Mouse (Mus musculus) erythroblast, embryonic 14.5 days (primary cell): ENCODE results near the gene Kcnmb2. TPM values are rescaled to one million over a fixed set of nuclear protein-coding genes. Genes with fewer than 3 reads are reported as not detected.

Experiments
- H3K27me3 ChIP-seq: 2 replicates; pipeline ENCODE4 v1.6.1; 2012; ENCODE audit warnings: inconsistent platforms; ENCODE audit not compliant: control insufficient read depth
- H3K36me3 ChIP-seq: 2 replicates; pipeline ENCODE4 v1.6.1; 2012; ENCODE audit warnings: mild to moderate bottlenecking, inconsistent platforms; ENCODE audit not compliant: control insufficient read depth
- H3K4me1 ChIP-seq: 2 replicates; pipeline ENCODE4 v1.6.1; 2012; ENCODE audit warnings: inconsistent platforms; ENCODE audit not compliant: control insufficient read depth
- H3K4me3 ChIP-seq: replicated peaks from 2 replicates; pipeline ENCODE3; 2012; ENCODE audit warnings: moderate library complexity, mild to moderate bottlenecking, inconsistent platforms
- H3K9me3 ChIP-seq: 2 replicates; pipeline ENCODE4 v1.6.1; 2012; ENCODE audit warnings: low read length, inconsistent platforms, mixed read lengths; ENCODE audit not compliant: control insufficient read depth
- GATA1 ChIP-seq: IDR thresholded peaks from 2 replicates; pipeline ENCODE4 v1.6.1; 2012; ENCODE audit warnings: low read length, inconsistent platforms, mixed read lengths
- TAL1 ChIP-seq: IDR thresholded peaks from 3 replicates; pipeline ENCODE4 v1.6.1; 2012; ENCODE audit warnings: low read length, inconsistent platforms, mixed read lengths
- polyA plus RNA-seq: library from polyadenylated mRNA; stranded (reverse); fragments of >175 nt; gene quantifications from 2 replicates; pipeline ENCODE4 v1.2.3, GENCODE M21; 2012

The Kcnmb2 gene
- polyA plus RNA-seq, 1 experiment, result not detected

DNA sequence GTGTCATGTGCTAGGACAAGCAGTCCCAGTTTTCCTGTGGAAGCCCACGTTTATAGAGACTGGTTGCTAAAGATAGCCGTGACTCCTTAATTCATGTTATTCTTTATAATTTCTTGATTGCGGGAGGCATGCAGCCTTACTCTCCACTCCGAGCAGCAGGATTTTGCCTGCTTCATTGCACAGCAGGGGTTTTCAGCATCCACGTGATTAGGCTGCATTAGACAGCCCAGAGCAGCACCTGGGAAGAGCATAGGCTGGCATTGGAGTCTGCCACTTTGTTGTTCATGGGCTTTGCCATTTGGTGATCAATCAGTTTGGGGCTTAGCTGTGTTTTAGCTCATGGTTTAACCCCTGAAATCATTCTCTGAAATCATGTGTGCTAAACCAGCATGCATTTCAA is 80.1 kb downstream of the Kcnmb2 start:
- no peaks in the 10 kb centered on the region; the same call in none of the 2 replicates for H3K9me3 ChIP-seq
- no peaks in the 10 kb centered on the region for H3K36me3 ChIP-seq
- no peaks in the 10 kb centered on the region for H3K4me1 ChIP-seq
- no peak overlapping the region for H3K4me3 ChIP-seq
- TF ChIP-seq GATA1 (no peak), TAL1 (no peak)
- no peaks in the 10 kb centered on the region for H3K27me3 ChIP-seq

DNA sequence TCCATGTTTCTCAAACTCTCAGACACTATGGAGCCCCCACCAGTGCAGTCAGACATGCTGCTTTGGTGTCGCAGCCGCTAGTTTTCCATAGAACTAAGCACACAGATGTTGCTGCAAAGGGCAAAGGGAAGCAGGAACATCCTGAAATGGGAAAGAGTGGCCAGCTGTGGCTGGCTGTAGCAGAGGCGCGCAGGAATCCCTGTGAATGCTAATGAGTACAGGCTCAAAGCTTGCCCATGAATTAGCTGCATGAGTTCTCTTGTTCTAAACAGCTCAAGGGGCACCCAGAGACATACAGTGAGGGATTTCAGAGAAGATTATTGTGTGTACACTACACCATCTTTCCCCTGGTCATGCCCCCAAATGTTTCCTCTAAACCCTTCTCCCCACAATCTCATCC is 82.8 kb downstream of the Kcnmb2 start:
- Histone ChIP-seq H3K4me1 (no peaks in the 10 kb centered on the region), H3K9me3 (no peaks in the 10 kb centered on the region; the same call in none of the 2 replicates), H3K36me3 (no peaks in the 10 kb centered on the region), H3K27me3 (no peaks in the 10 kb centered on the region), H3K4me3 (no peak overlapping the region)
- no peak for TF ChIP-seq GATA1
- TF ChIP-seq TAL1, result no peak

DNA sequence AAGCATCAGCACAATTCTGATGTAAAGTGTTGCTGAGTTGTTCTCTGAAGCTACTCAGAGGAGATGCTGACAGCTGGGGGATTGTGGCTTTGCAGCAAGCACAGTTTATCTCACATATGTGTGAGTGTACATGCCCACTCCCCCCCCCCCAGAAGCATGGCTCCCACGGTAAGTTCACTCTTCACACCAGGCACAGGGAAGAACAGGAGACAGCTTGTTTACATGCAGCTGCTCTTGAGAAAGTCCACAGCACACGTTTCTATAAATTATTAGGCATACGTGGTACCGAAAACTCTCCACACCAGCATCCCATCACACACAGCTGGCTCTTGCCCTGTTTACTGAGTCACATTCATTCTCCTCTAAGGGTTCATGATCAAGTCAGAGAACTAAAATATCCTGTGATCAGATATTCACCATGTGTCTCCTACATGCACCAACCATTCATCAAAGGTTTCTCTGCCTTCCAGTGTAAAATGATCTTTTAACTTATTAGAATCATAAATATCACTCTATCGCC is 89.3 kb downstream of the Kcnmb2 start:
- no peaks in the 10 kb centered on the region; the same call in 1 of the 2 replicates for H3K9me3 ChIP-seq
- no peaks in the 10 kb centered on the region for H3K27me3 ChIP-seq
- TF ChIP-seq TAL1 (no peak), GATA1 (no peak)
- H3K4me1 ChIP-seq, result no peaks in the 10 kb centered on the region
- H3K36me3 ChIP-seq, result no peaks in the 10 kb centered on the region
- no peak overlapping the region for H3K4me3 ChIP-seq

DNA sequence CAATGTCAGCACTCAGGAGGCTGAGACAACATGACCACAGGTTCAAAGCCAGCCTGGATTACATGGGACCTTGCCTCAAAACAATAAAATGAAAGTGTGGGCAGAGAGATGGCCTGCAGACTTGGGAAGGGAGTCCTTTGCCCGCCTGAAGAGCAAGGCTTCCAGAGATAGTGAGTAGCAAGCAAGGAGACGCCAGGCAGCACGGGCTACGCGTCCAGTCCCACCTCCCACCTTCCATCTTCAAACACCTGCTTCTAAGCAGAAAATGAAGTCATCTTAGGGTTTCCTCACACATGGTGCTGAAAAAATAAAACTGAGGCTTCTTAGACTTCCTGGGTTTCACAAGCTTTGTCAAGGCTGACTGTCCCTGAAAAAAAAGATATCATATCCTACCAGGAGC is 109.3 kb downstream of the Kcnmb2 start:
- Histone ChIP-seq H3K36me3 (no peaks in the 10 kb centered on the region), H3K27me3 (no peaks in the 10 kb centered on the region), H3K4me3 (no peak overlapping the region), H3K4me1 (no peaks in the 10 kb centered on the region), H3K9me3 (no peaks in the 10 kb centered on the region)
- TF ChIP-seq TAL1 (no peak), GATA1 (no peak)

DNA sequence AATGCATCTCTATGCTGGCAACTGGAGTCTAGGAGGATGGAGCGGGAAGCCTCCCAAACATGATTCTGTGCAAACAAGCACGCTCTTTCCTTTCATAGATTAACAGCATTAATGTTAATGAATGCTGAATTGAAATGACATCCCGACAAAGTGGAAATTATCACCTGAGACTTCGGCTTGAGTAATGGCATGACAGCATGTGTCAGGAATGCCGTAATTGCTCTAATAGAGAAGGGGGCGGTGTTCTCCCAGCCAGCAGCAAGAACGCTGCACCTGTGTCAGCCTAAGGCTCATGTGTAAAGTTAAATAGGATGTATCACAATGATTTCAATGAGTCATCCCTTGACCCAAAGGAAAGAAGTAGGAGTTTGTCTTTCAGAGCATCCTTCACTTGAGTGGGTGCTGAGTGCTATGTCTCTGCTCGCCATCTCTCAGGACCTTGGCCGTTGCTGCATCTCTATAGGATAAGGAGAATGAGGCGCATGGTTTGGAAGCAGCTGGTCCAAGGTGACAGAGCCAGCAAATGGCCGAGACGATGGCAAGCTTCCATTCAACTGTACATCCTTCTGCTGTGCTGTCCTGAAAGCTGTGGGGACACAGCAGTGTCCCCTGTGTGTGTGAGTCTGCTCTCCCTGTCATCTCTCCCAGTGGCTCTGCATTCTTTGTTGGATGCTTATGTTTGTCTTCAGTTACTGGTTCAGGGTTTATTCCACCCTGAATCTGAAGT is 110.1 kb downstream of the Kcnmb2 start:
- Histone ChIP-seq H3K9me3 (no peaks in the 10 kb centered on the region), H3K4me3 (no peak overlapping the region), H3K4me1 (no peaks in the 10 kb centered on the region), H3K27me3 (no peaks in the 10 kb centered on the region), H3K36me3 (no peaks in the 10 kb centered on the region)
- TF ChIP-seq TAL1 (no peak), GATA1 (no peak)

DNA sequence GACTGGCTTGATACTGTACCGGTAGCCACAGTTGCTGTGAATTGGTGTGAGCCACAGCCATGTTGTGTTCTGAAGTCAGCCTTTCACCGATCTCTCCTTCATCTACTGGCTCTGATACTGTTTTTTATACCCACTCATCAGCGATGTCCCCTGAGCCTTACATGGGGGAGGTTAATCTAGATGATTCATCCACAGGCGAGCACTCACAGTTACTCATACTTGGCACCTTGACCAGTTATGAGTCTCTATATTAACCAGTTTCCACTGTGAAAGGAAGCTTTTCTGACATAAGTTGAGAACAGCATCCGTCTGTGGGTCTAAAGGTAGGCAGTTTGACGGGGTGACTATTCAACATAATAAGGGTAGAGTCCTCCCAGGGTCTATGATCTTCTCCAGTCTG is 118.7 kb downstream of the Kcnmb2 start:
- Histone ChIP-seq H3K4me3 (no peak overlapping the region), H3K27me3 (no peaks in the 10 kb centered on the region), H3K36me3 (no peaks in the 10 kb centered on the region), H3K9me3 (no peaks in the 10 kb centered on the region), H3K4me1 (no peaks in the 10 kb centered on the region)
- no peak for TF ChIP-seq GATA1
- TF ChIP-seq TAL1, result no peak

DNA sequence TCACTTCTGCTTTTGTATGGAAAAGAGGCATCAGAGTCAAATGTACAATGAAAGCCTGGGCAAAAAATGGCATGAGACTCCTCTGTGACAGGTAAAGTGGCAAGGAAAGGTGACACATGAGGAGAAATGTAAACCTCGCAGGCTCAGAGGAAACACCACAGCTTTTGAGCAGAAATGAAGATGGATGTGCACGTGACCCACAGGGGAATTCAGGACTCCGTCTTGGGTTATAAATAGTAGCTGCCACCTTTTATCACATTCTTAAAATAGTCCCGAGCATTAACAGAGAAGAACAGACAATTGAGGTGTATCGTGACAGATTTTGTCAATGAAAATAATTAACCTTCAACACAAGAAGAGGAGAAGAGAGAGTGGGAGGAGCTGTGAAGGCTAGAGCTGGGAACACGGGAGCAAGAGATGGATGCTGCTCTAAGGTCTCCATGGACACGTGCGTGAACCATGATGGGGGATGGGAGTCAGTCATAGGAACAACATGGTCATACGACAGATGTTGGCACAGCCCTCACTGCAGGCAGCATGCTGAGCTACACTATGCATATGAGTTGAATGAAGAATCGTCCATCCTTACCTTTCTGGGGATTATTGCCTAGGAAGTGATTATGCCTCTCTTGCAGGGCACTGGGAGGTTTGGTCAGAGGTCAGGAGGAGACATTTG is 127.2 kb downstream of the Kcnmb2 start:
- H3K4me3 ChIP-seq, result no peak overlapping the region
- no peaks in the 10 kb centered on the region for H3K27me3 ChIP-seq
- no peaks in the 10 kb centered on the region for H3K4me1 ChIP-seq
- H3K36me3 ChIP-seq, result no peaks in the 10 kb centered on the region
- TF ChIP-seq TAL1, result no peak
- TF ChIP-seq GATA1, result no peak
- peaks cover 21% of the 10 kb centered on the region for H3K9me3 ChIP-seq

DNA sequence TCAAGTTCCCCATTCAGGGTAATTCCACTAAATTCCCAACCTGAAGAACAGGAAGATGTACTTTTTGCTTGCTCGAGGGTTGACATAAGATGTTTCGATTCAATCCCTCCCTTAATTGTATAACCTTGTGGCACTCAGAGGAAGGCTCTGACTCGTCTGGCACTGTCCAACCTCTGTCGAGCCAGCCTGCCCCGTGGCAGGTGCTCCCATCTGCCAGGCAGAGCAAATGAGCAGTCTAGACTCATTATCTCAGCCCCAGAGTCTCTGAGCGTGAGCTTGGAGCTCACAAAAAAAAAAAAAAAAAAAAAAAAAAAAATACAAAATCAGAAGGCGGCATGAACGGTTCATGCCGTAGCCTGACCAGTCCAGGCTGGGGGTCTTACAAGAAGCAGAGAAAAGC is 130.1 kb downstream of the Kcnmb2 start:
- H3K4me1 ChIP-seq, result no peaks in the 10 kb centered on the region
- no peak overlapping the region for H3K4me3 ChIP-seq
- TF ChIP-seq TAL1 (no peak), GATA1 (no peak)
- no peaks in the 10 kb centered on the region for H3K36me3 ChIP-seq
- peaks cover 27% of the 10 kb centered on the region for H3K9me3 ChIP-seq
- no peaks in the 10 kb centered on the region for H3K27me3 ChIP-seq

DNA sequence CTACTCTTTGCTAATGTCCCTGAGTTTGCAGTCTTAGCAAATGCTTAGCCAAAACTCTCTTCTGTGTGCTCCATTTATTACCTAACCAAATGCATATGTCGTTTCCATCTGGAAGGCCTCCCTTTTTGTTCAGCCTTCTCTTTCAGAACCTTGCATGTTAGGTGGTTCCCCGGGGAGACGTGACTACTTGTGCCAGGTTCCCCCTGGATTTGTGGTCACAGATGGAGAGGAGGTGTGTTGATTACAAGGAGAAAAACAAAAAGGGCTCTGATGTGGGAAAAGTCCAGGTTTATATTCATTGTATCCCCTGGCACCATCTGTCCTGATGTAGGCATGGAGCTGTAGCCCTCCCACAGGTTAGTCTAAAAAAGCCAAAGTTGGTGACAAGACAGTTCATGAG is 141.5 kb downstream of the Kcnmb2 start:
- TF ChIP-seq TAL1, result no peak
- TF ChIP-seq GATA1, result no peak
- H3K36me3 ChIP-seq, result no peaks in the 10 kb centered on the region
- H3K4me3 ChIP-seq, result no peak overlapping the region
- H3K27me3 ChIP-seq, result no peaks in the 10 kb centered on the region
- H3K9me3 ChIP-seq, result peaks cover 3% of the 10 kb centered on the region; the same call in 1 of the 2 replicates
- no peaks in the 10 kb centered on the region for H3K4me1 ChIP-seq
